Mouse (Mus musculus): ENCODE data around the gene Fam214a.

The Fam214a gene

DNA sequence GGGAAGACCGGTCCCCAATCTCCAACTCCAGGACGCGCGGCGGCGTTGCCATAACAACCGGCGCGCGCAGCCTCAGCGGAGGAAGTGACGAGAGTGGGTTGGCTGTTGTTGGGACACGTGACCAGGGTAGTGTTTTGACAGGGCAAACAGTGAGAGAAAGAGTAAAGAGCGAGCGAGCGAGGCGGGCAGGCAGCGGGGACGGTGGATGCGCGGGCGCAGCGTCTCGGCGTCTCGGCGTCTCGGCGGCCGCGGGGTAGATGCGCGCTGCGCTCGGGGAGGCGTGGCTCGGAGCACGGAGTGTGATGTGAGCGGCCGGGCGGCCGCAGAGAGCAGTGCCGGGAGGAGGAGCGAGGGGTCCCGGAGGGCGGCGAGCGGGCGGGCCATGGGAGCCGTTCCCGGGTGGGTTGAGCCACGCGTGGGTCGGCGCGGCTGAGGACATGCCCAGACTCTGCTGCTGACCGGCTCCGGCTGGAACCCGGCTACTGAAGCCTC lies at the start of gene Fam214a:
Gene Fam214a, plus strand, starts transcription at position 129 of the 492 bp plus-strand sequence.
- peak; percentile 86 for DNase-seq (ENCODE audit: low spot score)

DNA sequence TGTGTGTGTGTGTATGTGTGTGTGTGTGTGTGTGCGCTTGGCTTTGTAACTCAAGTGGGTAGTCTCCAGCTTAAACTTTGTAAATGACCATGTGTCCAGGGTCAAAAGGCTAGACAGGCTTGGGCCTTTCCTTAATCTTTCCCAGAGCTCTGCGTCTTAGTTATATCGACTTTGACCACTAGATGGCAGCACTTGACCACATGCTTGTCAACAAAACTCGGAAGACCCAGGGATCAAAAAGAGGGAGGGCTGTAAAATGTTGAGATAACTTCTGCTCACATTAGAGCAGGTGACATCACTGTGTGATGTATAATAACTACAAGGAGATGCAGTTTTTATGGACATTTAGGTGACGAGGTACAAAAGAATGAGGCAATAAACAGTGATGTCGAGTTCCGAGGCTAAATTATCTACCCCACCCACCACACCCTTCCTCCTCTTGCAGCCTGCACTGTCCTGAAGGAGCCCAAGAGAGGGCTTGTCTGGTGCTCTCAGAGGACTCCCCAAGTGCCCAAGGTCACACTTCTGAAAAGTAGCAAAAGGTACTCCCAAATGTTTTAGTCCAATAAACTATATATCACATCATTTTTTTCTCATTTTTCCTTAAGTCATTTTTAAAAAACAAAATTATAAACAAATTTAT lies 47.7 kb upstream of the Fam214a start:
- peak; percentile 80 for DNase-seq (ENCODE audit: low spot score)

DNA sequence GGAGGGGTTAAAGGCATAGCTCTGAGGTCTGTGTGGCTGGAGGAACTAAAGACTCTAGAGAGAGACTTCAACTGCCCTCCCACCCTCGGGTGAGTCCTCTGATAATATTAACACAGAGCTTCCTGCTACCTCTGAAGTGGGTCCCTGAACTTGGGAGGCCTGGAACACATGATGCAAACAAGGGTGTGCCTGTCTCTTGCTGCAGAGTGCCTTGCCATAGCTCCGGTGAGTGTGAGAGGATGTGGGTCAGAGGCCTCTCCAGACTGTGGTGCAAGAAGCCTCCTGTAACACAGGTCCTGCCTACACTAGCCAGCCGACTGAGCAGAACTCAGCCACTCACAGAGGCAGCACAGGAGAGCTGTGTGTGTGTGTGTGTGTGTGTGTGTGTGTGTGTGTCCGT lies 45.7 kb upstream of the Fam214a start:
- DNase-seq (ENCODE audit: low spot score) = no peak

DNA sequence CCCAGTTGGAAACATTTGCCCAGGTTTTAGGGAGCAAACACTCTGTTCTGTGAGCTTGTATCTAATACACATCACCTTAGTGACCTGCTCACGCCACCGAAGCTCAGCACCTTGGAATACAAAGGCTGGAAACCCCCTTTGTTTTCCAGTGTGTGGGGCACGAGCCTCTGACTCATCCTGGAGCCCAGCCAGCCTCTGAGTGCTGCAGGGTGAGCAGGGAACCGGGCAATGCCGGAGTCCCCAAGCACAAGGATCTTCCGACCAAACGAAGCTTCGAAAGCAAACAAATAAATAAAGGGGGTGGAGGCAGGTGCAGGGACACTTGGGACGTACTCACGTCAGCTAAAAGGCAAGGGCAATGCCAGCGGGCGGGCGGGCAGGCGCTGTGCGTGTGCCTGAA lies 43.4 kb upstream of the Fam214a start:
- peak; percentile 36 for DNase-seq (ENCODE audit: low spot score)

DNA sequence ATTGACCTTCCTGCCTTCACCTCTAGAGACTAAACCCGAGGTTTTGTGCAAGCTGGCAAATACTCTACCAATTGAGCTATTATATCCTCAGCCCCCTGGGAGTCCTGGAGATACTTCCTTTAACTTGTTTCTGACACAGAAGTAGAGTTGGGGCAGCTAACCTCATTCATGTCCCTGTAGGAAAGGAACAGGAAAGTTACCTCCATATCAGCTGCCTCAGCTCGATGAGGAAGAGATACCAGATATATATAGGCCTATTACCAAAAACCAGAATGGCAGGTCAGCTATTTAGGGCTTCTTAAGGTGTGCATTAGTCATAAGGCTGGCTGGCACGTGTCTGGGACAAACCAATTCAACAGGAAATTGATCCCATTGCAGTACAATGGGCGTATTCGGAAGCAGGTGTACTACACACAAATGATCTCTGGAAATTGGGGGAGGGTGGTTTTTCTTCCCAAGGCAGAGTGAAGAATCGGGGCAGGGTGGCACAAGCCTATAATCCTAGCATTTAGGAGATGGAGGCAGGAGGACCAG lies 42.4 kb upstream of the Fam214a start:
- DNase-seq (ENCODE audit: low spot score) = no peak

DNA sequence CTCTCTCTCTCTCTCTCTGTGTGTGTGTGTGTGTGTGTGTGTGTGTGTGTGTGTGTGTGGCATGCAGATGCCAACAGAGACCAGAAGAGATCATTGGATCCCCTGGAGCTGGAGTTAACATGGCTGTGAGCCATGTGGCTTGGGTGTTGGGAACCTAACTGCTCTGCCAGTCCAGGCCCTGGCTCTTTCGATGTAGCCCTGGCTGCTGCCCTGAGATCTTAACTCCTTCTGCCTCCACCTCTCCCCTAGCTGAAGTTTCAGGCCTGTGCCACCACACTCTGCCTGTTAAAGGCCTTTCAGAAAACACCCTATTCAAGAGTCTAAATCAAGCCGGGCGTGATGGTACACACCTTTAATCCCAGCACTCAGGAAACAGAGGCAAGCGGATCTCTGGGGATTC lies 41.3 kb upstream of the Fam214a start:
- no peak for DNase-seq (ENCODE audit: low spot score)

DNA sequence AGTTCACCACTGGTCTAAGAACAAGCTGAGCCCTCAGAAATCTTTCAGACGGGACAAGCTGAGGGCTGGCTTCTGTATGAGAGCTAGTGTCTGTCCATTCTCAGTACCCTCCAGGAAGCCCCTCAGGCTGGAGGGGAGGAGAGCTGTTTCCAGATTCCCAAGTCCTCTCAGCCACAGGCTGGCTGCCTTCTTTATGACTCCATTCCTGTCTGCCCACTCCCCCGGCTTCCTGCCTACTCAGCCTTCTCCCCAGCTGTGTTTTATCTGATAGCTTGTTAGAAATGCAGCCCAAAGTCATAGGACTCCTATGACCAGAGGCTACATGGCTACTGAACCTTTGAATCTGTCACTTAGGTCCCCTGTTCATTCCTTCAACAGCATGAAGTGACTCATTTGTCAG lies 40.8 kb upstream of the Fam214a start:
- DNase-seq (ENCODE audit: low spot score) = no peak

DNA sequence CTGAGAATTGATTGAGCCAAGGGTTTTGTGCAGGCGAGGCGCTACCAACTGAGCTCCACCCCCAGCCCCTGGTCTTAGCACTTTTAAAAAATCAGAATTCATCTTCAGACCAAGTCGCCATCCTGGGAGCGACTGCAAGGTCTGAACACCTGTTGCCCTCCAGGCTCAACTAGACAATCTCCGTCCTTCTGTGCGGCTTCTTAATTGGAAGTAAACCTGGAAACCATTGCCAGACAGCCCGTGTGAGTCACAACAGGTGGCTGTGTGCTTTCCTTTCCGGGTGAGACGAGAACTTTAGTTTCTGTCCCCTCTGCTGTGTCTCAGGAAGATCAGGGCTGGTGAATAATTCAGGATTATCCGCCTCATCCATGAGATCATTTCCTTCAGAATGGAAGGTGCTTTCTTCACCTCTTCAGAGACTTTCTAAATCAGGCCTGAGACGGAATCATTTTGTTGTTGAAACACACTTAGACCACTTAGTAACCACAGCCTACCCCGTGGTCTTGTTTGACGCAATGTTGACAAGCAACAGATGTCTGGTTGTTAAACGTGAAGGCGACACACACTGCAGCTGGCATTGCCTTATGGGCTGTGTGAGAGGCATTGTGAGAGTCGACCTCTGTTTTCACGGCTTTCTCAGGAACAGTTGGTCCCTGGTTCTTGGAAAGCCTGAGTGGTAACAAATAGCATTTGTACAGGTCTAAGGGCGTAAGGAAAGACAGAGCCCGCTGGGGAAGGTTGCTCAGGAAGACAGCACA lies 39.9 kb upstream of the Fam214a start:
- DNase-seq (ENCODE audit: low spot score) = no peak

DNA sequence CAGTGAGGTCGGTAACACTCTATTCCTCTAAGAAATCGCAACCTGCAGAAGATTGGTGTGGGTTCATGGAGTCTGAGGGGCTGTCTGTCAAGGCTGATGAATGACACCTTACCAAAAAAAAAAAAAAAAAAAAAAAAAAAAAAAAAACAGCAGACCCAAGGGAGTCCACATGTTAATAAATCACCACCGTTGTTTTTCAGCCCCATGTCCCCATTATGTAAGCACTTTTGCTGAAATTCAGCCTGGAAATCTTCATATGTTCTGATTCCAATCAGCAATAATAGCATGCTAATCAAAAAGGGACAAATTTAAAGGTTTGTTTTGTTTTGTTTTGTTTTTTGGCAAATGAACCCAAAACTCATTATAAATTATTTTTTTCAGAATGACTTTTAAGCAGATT lies 37.1 kb upstream of the Fam214a start:
- no peak for DNase-seq (ENCODE audit: low spot score)

DNA sequence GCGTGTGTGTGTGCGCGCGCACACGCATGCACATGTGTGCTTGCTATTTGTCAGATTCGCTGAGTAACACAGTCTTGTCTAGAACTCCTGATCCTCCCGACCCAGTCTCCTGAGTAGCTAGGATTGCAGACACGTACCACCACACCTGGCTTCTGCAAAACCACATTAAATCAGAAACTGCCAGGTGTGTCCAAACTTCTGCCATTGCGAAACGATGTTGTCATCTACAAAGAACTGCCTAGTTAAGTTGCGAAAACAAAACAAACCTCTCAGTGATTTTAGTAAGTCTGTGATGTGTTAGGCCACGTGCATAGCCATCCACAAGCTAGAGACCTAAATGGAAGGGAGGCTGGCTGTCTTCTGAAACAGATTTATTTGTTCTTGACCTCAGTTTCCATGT lies 32.2 kb upstream of the Fam214a start:
- no peak for DNase-seq (ENCODE audit: low spot score)

DNA sequence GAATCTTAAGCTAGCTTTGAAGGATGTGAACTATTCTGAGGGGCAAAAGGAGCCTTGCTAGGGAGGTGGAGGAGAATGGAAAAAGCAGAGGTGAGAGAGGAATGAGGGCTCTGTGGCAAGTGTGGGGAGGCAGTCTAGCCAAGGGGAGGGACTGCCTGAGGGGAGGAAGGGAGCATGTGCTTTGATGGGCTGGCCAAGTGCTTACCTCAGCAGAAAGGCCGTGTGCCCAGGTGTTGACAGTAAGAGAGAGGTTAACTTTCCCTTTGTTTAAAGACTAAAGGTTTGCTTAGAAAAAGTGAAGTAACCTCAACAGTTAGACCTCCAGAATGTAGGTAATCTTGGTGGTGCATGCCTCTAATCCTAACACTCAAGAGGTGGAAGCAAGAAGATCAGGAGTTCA lies 31.3 kb upstream of the Fam214a start:
- DNase-seq (ENCODE audit: low spot score) = no peak

DNA sequence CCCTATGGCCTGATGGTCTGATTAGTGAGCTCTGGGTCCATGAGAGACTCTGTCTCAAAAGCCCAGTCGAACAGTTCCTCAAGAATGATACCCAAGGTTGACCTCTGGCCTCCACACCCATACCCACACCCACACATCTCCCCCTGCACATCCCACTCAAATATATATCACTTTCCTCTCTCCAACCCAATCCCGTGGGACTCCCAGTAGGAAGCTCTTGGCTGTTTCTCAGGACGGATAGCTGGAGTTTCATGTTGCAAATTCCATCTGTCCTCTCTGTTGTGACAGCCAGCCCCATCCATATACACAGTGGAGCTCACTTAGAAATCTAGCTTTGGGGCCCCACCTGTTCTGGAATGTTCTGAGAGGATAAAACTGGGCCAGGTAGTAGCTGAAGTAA lies 29.8 kb upstream of the Fam214a start:
- no peak for DNase-seq (ENCODE audit: low spot score)

DNA sequence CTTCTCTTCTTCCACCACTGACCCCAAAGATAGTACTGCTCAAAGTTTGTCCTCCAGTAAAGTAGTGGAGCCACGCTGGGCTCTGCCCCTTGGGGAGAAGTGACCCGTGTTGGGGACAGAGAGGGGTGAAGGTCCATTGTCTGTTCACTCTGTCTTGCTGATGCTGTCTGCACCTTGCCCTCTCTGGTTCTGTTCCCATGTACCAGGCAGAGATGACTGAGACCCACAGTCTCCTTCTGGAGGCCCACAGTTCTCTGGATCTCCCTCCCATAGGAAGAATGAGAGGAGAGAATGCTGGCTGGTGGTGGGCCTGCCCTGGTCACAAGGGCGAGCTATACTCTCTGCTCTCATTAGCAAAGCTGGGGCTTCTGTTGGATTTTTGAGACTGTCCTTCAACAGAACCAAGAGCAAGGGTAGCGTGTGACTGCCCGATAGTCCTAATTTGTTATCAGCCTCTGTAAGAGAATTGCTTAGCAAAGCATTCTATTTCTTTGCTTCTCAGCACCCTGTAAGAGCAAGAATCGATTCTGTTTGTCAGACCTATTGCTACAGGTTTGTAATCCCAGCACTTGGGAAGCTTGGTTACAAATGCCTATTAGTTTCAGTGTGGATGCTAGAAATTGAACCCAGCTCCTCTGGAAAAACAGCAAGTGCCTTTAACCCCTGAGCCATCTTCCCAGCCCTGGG lies 29.2 kb upstream of the Fam214a start:
- no peak for DNase-seq (ENCODE audit: low spot score)

DNA sequence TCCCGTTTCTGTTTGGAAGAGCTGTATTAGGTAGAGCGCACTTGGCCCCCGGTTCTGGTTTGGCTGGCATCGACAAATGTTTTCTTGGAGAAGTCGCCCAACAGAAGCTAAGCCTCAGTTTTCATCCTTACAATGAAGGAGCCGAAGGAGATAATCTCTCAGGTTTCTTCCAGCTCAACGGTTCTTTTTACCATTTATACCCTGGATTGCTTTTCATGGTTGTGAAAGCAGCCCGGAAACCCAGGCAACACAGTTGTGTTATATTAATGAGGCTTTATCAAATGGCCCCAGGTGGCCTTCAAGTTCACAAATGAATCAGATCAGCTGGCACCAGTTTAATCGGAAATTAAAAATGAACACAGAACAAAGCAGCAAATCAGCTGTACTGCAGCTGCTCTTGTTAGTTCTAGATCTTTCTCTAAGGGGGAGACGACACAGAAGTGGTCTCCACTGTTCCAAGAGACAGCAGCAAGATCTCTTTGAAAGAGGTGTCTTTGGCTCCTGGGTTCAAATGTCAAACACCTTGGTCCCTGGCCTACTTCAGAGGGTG lies 27.4 kb upstream of the Fam214a start:
- no peak for DNase-seq (ENCODE audit: low spot score)

DNA sequence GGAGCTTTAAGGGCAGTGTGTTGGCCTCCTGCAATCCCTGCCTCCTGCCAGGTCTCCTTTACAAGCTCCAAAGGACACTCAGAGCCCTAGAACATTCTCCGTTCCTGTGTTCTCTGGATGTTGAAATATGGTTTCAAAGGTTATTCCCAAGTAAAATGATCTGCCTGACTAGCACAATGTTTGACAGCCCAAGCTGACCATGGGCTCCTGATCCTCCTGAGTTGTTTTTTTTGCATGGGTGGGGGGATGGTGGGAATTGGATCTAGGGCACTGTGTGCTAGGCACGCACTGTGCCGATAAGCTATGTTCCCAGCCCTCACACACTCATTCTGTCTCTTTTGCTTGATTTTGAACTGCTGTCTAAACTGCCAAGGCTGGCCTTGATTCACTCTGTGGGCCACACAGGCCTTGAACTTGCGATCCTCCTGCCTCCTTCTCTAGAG lies 22.7 kb upstream of the Fam214a start:
- DNase-seq (ENCODE audit: low spot score) = no peak

DNA sequence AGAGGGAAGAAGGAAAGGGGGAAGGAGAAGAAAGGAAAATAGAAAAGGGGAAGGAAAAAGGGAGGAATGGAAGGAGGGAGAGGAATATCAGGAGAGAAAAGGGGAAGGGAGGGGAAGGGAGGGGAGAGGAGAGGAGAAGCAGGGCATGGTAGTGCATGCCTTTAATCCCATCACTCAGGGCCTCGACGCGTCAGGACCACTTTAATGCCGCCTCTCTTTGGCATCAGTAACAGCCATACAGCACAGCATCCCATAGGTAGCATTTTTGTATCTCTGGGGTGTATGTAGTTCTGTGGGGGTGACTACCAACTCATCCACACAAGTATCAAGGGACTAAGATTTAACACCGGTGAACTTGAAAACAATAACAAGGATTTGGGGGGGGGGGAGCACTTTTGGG lies 22.0 kb upstream of the Fam214a start:
- no peak for DNase-seq (ENCODE audit: low spot score)

DNA sequence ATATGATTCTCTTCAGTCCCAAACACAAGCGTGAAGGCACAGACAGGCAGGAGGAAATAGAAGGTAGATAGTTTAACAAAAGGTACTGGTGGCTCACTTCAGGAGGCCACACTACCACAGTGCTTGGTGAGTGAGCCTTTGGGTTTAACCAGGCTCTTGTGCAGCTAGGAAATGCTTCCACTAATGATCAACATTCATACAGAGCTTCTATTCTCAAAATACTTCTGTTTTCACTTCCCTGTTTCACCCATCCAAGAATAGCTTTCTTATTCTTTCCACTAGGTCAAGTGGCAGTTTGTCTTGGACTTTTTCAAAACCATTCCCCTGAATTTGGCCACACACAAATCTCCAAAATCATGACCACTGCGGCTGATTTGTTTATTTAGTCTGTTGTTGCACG lies 17.4 kb upstream of the Fam214a start:
- DNase-seq (ENCODE audit: low spot score) = no peak

DNA sequence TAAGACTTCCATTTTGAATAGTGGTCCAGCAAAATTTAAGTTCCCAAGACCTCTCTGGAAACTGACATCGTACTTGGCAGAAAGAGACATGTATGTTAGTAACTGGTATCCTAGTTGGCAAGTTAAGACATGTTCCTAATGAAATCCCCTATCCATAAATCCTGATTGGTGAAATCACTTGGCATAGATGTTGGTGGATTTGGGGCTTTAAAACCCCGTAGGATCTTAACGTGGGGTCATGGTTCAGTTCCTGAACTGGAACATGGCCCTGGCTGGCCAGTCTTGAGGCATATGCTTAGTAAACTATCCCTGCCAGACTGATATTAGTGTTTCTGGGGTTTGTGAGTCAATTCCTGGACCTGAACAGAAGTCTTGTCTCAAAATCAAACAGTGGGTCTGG lies 14.9 kb upstream of the Fam214a start:
- DNase-seq (ENCODE audit: low spot score) = no peak

DNA sequence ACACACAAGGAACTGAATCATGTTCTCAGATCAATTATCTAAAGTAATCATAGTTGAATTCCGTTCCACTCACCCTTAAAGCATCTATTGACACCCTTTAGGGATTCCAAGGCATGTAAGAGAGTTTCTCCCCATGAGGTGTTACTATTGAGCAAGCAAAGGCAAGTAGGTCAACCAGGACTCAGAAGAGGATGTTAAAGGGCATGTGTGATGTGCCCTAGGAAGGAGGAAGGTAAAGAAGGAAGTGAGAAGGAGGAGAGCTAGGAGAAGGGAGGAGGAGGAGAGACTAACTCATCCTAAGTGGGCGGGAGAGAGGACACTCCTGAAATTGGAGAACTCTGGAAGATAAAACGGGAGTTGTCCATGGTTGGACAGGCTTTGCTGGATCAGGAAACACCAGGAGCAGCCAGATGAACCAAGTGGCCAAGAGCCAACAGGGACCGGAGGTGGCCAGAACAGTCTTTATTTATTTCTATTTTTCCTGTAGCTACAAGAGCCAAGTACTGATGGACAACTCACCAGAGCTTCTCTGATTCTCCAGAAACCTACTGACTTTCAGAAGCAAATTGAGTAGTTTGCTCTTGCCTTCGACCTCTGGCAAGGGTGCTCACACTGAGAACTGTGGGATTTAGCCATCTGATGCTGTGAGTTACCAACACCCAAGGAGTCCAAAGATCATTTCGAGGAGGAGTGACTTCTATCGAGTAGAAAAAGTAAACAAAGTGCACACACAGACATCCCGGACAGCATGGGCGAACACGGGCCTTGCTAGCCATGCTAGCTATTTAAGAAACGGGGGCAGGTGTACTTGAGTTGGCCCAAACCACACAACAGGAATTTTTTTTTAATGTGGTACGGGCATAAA lies 13.8 kb upstream of the Fam214a start:
- peak; percentile 44 for DNase-seq (ENCODE audit: low spot score)

DNA sequence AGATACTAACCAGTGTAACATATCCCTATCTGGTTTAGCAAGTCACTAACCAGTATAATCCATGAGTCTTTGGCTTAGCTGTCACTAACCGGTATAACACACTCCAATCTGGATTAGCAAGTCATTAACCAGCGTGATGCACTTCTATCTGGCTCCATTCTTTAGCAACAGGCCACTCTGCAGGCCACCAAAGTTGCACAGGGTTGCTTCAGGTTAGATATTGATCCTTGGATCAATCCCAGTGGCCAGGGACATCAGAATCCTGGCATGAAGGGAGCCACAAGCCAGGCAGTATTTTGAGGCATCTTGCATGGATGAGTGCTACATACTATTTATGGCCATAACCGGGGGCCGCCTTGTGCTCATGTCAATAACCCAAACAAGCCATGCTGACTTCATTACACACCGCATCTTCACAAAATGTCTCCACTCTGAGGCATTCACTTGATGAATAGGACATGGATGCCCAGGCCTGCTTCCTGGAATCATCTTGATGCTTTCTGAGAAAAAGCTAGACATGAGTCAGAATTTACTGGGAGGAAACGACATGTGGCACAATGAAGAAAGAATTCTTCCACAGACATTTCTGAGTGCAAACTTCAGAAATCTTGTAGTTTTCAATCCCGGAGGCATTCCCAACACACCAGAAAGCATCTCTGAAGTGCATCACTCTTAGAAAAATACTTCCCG lies 5.8 kb upstream of the Fam214a start:
- no peak for DNase-seq (ENCODE audit: low spot score)

DNA sequence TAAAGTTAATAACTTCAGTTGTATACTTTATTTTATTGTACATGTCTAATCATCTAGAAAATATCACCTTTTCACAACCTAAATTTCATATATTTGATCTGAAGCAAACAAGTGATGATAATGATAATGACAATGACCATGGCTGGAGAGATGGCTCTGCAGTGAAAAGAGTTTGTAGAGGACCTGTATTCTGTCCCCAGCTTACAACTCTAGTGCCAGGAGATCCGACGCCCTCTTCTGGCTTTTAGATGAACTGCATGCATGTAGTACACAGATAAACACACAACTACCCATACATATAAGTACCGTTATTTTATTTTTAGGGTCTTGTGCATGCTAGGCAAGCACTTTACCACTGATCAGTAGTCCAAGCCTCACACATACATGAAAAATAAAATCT lies 1.2 kb upstream of the Fam214a start:
- DNase-seq (ENCODE audit: low spot score) = no peak
